Mouse (Mus musculus) ovary, adult 10 weeks (tissue): ENCODE measurements around the gene Uevld. TPM values are rescaled to one million over a fixed set of nuclear protein-coding genes. Genes with fewer than 3 reads are reported as not detected.

Source experiments
- polyA plus RNA-seq: library from polyadenylated mRNA; stranded (reverse); fragments of 350-450 nt; fragmentation: Illumina TruSeq; extraction: RNeasy Lipid Tissue Mini Kit (QIAGEN cat#74804); gene quantifications from one replicate; pipeline ENCODE4 v1.2.3, GENCODE M21; 2014

The Uevld gene
- polyA plus RNA-seq = 41.9 TPM

DNA sequence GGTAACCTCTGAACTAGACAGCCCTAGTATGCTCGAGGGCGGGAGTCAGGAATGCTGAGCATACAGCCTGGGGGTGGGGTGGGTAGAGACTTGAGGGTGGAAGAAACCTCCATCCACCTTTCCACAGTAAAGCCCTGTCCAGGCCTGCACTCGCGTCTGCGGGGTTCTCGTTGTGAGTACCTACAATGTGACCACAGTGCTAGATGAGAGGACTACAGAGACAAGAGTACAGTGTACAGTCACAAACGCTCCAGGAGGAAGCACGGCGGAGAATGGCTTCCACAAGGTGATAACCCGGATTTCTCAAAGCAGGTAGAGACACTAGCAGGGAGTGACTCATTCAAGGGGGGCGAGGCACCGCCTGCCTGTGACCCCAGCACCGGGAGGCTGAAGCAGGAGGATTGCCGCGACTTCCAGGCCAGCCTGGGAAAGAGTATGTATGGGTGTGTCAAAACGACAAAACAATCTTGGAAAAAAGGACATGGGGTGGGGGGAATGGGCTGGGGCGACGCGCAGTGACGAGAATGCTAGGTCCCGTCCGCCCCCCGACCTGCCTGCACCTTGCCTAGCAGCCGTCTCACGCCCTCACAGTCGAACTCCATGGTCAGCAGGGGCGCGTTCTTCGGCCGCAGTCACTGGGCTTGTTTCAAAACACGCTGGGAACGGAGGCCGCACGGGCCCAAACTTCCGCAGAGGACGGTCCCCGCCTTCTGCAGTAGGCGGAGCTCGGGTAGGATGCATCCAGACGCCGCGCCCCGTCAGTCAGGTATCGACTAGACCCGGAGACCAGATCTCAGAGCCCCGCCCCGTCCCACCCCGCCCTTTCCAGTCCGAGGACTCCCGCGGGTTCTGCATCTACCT is at the start of gene Uevld:
Gene Uevld (minus strand): TSS at position 697 of the 861 bp plus-strand sequence.

DNA sequence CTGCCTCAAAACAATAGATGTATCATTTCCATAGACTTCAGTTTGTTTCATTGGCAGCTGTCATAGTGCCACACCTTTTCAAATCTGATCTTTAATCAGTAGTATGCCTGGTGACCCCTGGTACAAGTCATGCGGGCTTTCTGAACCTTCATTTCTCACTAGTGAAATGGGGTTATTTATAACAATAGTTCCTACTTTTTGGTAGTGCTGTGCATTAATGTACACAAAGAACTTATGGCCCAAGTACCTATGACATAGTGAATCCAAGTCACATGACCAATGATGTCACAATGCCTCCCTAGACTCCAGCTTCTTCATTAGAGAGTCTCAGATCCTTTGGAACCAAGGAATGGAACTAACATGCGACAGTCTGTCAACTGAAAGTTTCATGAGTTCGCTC is 25.0 kb upstream of the Uevld start, which contains the start of gene Gm9999:
Gene Gm9999 (plus strand): TSS at position 301 of the 400 bp plus-strand sequence.

DNA sequence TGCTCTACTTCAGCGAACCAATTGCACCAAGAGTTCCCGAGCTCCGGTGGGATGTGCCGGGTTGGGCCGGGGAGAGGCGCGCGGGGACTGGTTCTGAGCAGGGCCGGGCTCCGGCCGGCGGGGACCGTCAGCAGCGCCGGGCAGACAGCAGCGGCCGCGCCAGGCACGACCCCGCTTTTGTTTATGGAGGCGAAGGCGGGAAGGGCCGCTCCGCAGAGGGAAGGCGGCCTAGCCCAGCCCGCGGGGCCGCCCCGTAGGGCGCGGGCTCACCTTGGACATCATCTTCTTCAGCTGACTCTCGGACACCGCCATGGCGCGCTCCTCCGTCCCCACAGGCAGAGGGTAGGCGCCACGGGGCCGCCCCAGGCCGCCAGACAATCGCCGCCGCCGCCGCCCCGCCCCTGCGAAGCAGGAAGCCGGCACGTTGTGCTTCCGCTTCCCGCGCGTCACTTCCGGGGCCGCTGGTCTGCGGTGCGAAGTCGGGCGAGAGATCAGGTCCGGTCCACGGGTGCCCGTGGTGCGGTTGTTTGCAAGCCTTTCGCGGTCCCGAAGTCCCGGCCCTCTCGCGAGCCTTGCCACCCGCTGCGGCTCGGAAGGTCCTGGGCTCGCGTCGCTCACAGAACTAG is 38.7 kb downstream of the Uevld start, which contains the start of gene Tsg101:
Gene Tsg101 (minus strand): TSS at position 419 of the 626 bp plus-strand sequence.

Other genes starting within 250 kb of the Uevld start
- 8.5 TPM for gene Saal1, start 247.8 kb downstream of the Uevld start, polyA plus RNA-seq
- 1.9 TPM for gene Saa3, start 242.8 kb downstream of the Uevld start, polyA plus RNA-seq
- gene Saa4, start 225.9 kb downstream of the Uevld start, polyA plus RNA-seq = not detected
- gene Saa1, start 215.5 kb downstream of the Uevld start, polyA plus RNA-seq = not detected
- not detected for gene Saa2, start 206.7 kb downstream of the Uevld start, polyA plus RNA-seq
- 24.9 TPM for gene Hps5, start 162.5 kb downstream of the Uevld start, polyA plus RNA-seq
- gene Gtf2h1, start 162.4 kb downstream of the Uevld start, polyA plus RNA-seq = 86.2 TPM
- 106 TPM for gene Ldha, start 117.1 kb downstream of the Uevld start, polyA plus RNA-seq
- 0.74 TPM for gene Ldhc, start 97.3 kb downstream of the Uevld start, polyA plus RNA-seq
- 346 TPM for gene Tsg101, start 38.6 kb downstream of the Uevld start, polyA plus RNA-seq
- gene Gm9999, start 25.1 kb upstream of the Uevld start, polyA plus RNA-seq = not detected
- gene Spty2d1, start 49.9 kb upstream of the Uevld start, polyA plus RNA-seq = 73.8 TPM
- 16.7 TPM for gene Tmem86a, start 92.1 kb upstream of the Uevld start, polyA plus RNA-seq
- gene Ptpn5, start 175.2 kb upstream of the Uevld start, polyA plus RNA-seq = 0.54 TPM
- gene Mrgpra6, start 246.4 kb upstream of the Uevld start, polyA plus RNA-seq = not detected